Mouse (Mus musculus) liver (tissue): ENCODE measurements around the gene Tarbp1.
"Not testable (repeated sequence)": the region's sequence is repeated elsewhere in the genome, so short reads cannot be mapped to it uniquely, and the experiment has no call there.

Experiments used
- DNase-seq: peaks from one replicate; pipeline ENCODE4 v3.0.0-alpha.2; 2020; ENCODE audit warnings: mixed read lengths

Gene Tarbp1

DNA sequence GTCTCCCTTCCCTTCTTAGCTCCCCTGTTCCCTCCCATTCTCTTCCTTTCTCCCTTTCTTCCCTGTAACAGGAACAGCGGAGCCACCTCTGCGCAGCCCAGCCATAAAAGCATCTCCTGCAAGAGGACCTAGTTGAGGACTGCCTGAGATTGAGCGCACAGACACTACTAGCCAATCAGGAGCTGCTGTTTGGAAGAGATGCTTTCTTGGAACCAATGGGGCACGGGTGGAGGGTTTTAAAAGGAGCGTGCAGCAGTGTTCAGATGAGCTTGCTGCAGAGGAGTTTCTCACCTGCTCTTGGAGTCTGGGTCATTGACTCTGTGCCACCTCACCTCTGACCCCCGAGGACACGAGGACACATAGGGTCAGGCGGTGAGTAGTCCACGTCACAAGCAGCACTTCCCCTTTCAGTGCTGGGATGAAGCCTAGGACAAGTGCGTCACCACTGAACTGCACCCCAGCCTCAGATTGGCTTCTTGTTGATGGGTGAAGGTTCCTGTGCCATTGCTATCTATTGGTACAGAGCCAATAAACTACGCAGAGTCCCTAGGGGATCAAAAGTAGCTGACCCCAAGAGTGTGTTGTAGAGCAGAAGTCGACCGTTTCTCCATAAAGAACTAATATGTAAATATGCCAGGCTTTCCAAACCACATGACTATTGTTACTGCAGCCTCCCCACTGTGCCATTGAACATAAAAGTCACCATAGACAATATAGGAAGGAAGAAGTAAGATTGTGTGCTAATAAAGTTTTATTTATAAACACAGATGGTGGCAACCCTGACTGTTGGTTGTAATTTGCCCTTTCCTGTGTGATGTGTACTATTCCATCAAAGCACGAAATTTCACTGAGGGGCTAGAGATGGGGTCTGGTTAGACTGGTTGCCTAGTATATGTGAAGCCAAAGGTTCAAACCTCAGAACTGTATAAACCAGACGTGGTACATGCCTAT lies 19.6 kb upstream of the Tarbp1 start:
- DNase-seq: no peak

DNA sequence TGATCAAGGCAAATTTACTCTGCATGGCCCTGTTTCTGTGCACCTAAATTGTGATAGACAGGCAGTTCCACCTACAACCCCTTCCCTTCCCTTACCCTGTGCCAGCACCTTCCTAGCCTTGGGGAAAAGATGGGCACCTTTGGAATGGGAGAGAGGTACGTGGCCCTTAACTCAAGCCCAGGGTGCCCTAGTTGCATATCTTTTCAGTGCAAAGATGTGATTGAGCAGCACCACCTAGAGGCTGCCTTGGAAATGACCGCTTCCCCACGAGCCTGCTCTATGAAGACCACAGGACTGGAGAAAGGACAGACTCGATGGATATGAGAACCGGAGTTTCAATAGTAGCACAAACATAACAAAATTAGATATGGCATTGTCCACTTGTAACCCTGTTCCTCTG lies 8.1 kb upstream of the Tarbp1 start:
- peak; percentile 68 for DNase-seq

GRCm38 (mm10) chr8:126482348-126482720 lies 7.5 kb upstream of the Tarbp1 start:
- no peak for DNase-seq

GRCm38 (mm10) chr8:126481494-126482347 lies 6.9 kb upstream of the Tarbp1 start:
- DNase-seq: peak; percentile 42

- no peak for DNase-seq
These were observed 5.5 kb upstream of the Tarbp1 start for GRCm38 (mm10) chr8:126480366-126480765.

DNA sequence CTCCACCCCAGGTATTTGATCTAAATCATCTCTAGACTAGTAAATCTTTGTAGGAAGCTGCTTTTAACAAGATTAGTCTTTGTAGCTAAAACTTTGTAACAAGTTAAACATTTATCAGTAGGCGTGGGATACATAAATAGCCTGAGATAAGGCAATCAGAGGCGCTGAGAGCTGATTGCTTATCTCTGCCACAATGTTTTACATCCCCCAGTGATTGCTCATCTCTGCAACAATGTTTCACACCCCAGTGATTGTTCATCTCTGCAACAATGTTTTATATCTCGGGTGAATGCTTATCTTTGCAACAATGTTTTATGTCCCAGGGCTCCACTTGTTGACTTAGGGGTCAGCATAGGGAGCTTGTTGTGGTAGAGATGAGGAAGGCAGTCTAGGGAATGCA lies 3.8 kb upstream of the Tarbp1 start:
- DNase-seq: no peak

GRCm38 (mm10) chr8:126476151-126476855 lies 1.4 kb upstream of the Tarbp1 start:
- peak; percentile 19 for DNase-seq

GRCm38 (mm10) chr8:126475738-126476137 lies 873 bp upstream of the Tarbp1 start:
- DNase-seq: not testable (repeated sequence)

GRCm38 (mm10) chr8:126473802-126474298 lies 1.0 kb downstream of the Tarbp1 start:
- DNase-seq: peak; percentile 49

DNA sequence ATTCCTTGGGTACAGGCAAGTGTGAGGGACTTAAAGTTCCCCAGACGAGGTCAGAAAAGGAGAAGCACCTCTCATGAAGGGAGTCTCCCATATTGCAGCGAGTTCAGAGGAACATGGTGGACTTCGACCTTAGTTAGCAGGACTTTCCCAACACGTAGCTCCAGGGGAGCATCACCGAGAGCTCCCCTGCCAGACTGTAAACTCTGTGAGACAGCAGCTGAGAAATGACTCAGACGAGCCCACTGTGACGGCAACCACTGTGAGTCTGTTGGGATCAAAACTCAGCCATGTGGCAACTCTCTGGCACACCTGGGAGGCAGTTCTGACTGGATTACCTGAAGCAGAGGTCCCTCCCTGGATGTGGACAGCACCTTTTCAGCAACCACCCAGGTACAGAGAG lies 10.8 kb downstream of the Tarbp1 start:
- no peak for DNase-seq

DNA sequence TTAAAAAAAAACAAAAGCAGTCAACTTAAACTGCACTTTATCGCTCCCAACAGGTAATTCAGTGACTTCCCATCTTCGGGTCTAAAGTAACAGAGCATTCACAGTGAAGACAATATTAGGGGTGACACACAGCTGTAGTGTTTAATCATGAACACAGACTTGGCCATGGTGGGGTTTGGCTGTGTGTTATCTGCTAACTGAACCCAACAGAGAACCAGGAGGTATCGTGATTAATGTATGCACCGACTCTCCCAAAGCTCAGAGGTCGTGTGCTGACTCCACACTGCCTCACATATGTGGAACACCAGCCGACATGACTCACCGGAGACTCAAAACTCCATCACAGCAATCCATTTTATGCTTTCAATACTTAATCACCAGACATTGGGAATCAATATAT lies 13.1 kb downstream of the Tarbp1 start:
- no peak for DNase-seq

DNA sequence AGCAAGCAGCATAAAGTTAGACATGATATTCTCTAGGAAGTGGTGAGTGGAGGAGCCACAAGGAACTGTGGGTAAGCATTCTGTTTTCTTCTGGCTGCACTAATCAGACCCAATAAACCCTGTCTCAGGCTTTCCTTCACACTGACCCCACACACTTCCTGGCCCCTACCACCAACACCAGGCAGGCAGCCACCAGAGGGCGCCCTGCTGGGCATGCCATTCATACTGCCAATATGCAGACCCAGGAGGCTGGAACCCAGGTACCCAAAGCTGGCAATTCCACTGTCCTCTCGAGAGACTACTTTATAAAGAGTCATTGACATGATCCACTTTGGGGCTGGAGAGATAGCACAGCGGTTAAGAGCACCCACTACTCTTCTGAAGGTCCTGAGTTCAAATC lies 14.6 kb downstream of the Tarbp1 start:
- peak; percentile 48 for DNase-seq

DNA sequence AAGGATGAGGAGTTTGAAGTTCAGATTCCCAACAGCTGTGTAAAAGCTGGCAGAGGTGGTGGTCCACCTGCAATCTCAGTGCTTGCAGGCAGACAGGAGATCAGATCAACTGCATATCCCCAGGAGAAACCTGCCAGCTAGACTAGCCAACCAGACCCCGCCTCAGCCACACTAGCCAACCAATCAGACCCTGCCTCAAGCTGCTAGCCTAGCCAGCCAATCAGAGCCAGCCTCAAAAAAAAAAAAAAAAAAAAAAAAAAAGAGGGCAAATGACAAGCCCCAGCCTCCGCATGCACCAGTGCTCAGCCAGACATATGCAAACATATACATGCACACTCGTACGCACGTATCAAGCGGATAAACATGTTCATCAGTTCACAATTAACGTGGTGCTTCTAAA lies 19.5 kb downstream of the Tarbp1 start:
- peak; percentile 17 for DNase-seq

- no peak for DNase-seq
These were observed 23.7 kb downstream of the Tarbp1 start for GRCm38 (mm10) chr8:126451158-126451557.

DNA sequence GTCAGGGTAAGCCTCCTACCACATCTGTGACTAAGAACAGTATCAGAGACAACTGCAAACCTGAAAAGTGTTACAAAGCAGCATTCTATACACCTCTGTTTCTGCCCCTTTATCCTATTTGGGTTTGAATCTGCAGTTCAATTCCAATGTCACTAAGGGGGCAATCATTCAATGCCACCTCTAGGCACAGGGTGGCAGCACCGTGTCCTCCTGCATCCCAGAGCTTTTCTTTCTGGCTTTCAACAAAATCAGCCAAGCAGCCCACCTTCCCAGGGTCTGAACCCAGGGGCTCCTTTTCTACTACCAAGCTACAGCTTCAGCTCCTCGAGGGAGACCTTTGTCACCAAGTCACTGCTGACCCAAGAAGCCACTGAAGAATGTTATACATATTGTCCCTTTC lies 35.9 kb downstream of the Tarbp1 start:
- no peak for DNase-seq

DNA sequence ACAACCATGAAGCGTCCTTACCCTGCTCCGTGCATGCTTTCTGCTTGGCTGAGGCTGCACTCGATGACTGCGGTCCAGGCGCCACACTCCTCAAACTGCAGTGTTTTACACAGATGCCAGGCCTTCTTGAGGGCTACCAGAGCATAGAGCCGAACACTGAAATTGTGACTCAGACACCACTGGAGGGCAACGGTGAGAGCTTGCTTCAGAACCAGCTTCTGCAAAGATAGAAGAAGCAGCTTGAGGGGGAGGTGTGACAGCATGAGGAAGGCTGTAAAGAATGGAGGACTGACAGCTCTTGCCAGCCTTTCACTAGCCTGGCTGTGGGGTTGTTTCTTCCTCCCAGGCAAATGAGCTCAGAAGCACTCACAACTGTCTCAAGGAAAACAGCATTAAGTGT lies 41.0 kb downstream of the Tarbp1 start:
- no peak for DNase-seq

GRCm38 (mm10) chr8:126429635-126430034 lies 45.2 kb downstream of the Tarbp1 start:
- DNase-seq: no peak

DNA sequence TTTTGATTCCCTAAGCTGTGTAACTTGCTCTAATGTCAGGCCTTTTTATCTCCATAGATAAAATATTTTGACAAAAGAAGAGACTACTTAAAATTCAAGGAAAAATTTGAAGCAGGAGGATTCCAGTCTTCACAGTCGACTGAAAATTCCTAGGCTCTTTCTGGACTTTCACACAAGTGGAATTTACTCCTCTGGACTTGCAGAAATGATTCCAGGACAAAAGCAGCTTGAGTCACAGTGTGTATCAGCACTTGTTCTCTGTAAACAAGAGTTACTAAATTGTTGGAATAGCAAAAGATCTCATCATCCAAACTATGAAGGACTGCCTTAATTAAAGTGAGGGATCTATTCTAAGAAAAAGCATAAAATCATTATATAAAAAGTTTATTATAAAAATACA lies 49.9 kb downstream of the Tarbp1 start:
- no peak for DNase-seq

- DNase-seq: no peak
These were observed 50.7 kb downstream of the Tarbp1 start for GRCm38 (mm10) chr8:126424163-126424562.

DNA sequence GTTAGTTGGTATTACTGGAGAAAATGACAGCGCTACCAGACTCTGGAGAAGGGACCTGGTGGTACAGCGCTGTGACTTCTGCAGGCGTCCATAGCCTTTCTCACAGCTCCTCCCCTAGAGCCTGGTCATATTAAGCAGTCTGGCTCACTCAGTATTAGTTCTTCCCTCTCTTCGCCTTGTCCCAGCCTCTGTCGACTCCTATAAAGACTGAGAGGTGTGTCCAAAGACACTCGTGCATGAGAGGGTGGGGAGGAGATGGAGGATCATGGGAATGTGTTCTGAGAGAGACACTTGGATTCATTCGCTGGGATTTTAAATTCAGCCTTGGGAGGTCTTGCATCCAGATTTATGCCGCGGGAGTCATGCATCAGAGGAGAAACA lies 52.0 kb downstream of the Tarbp1 start:
- no peak for DNase-seq

DNA sequence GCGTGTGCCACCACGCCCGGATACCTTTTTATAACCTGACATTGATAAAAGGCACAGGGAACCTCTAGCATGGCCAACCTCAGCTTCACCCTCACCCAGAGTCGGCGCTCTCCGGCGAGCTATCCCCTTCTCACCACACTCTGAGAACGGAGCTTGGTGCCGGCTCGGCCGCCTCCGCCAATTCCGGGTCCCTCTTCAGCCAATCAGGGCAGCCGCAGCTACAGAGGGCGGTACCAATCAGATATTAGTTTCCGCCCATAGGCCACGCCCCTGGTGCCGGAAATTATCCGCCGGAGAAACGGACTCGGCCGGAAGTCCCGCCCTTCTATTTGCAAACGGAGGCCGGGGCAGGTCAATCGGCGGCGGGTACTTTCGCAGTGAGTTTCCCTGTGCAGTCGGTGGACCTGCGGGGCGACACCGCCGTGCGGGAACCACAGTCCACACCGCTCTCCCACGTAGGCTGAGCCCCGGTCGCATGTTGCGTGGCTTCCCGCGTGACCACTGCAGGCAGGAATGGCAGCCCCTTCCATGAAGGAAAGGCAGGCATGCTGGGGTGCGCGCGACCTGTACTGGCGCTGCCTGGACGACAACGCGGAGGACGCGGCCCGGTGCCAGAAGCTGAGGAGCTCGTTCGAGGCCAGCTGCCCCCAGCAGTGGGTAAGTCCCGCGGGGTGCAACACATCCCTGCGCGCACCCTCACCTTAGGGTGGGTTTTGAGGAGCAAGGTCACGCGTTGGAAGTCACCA lies 52.5 kb downstream of the Tarbp1 start, which contains the start of gene Coa6:
TSS of gene Coa6 (plus strand) at position 342 of the 746 bp plus-strand sequence.
- peak; percentile 98 for DNase-seq

DNA sequence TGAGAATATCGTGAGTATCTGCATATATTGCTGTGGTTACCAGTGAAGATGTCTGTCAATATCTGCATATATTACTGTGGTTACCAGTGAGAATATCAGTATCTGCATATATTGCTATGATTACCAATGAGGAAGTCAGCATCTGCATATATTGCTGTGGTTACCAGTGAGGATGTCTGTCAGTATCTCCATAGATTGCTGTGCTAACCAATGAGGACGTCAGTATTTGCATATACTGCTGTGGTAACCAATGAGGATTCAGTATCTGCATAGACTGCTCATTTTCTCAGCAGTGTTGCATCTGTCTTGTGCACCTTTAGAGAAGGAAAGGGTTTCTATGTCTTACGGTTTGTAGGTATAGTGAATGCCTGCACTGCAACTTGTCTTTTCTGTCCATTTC lies 54.0 kb downstream of the Tarbp1 start:
- no peak for DNase-seq
